Mouse (Mus musculus): ENCODE measurements around the gene Ess2. TPM values are rescaled to one million over a fixed set of nuclear protein-coding genes. Genes with fewer than 3 reads are reported as not detected.
"Not testable (repeated sequence)": the region's sequence is repeated elsewhere in the genome, so short reads cannot be mapped to it uniquely, and the experiment has no call there.

The Ess2 gene
- 28.8 and 29.5 TPM in 2 replicates for polyA plus RNA-seq (2015; fragmentation: Nextera tagmentation; extraction: Ambion mirVana)

GRCm38 (mm10) chr16:17911052-17911595, at the start of gene Ess2:
Ess2 (minus strand) TSS chr16:17911348.
- peaks cover 14% of the 10 kb centered on the region for H3K4me1 ChIP-seq (ENCODE audit: control insufficient read depth, insufficient read depth, low read length)
- peak within 1 kb of the TSS; percentile 74 for H3K9ac ChIP-seq (ENCODE audit: low read depth, low read length)
- peak within 1 kb of the TSS; percentile 70 for H3K4me3 ChIP-seq (ENCODE audit: low read length)
- under 1% methylated on average over 35 of the region's 35 CpGs for WGBS
- H3K27me3 ChIP-seq (replicated peaks; ENCODE audit: control insufficient read depth, insufficient read depth, low read length), result peaks cover 45% of the 10 kb centered on the region
- H3K36me3 ChIP-seq (ENCODE audit: control insufficient read depth, insufficient read depth, low read length), result peaks cover 6% of the 10 kb centered on the region
- H3K4me2 ChIP-seq (ENCODE audit: low read depth, low read length), result peak within 1 kb of the TSS; percentile 68
- peak; percentile 95 for ATAC-seq
- peak within 1 kb of the TSS; percentile 24; the same call in 1 of the 2 replicates for H3K27ac ChIP-seq (ENCODE audit: low read length)
- H3K9me3 ChIP-seq (ENCODE audit: control insufficient read depth, low read length), result no peaks in the 10 kb centered on the region

- not testable (repeated sequence) for H3K4me2 ChIP-seq (ENCODE audit: low read depth, low read length); H3K4me3 ChIP-seq (ENCODE audit: low read length); H3K9me3 ChIP-seq (ENCODE audit: control insufficient read depth, low read length); H3K27me3 ChIP-seq (replicated peaks; ENCODE audit: control insufficient read depth, insufficient read depth, low read length); H3K36me3 ChIP-seq (ENCODE audit: control insufficient read depth, insufficient read depth, low read length); H3K27ac ChIP-seq (ENCODE audit: low read length); ATAC-seq; H3K9ac ChIP-seq (ENCODE audit: low read depth, low read length); H3K4me1 ChIP-seq (ENCODE audit: control insufficient read depth, insufficient read depth, low read length)
- WGBS, result 97% methylated on average over 16 of the region's 17 CpGs
Observed at GRCm38 (mm10) chr16:17956052-17956638, 45.0 kb upstream of the Ess2 start.

GRCm38 (mm10) chr16:17951618-17952017, 40.5 kb upstream of the Ess2 start:
- WGBS, result 89% methylated on average over 3 of the region's 4 CpGs
- no peak overlapping the region for H3K4me2 ChIP-seq (ENCODE audit: low read depth, low read length)
- H3K36me3 ChIP-seq (ENCODE audit: control insufficient read depth, insufficient read depth, low read length), result no peaks in the 10 kb centered on the region

GRCm38 (mm10) chr16:17950068-17950467, 38.9 kb upstream of the Ess2 start:
- Histone ChIP-seq H3K9ac (ENCODE audit: low read depth, low read length) (no peak overlapping the region), H3K36me3 (ENCODE audit: control insufficient read depth, insufficient read depth, low read length) (no peaks in the 10 kb centered on the region), H3K27ac (ENCODE audit: low read length) (no peak overlapping the region), H3K9me3 (ENCODE audit: control insufficient read depth, low read length) (no peaks in the 10 kb centered on the region), H3K4me1 (ENCODE audit: control insufficient read depth, insufficient read depth, low read length) (no peaks in the 10 kb centered on the region), H3K4me3 (ENCODE audit: low read length) (no peak overlapping the region), H3K4me2 (ENCODE audit: low read depth, low read length) (no peak overlapping the region), H3K27me3 (replicated peaks; ENCODE audit: control insufficient read depth, insufficient read depth, low read length) (no peaks in the 10 kb centered on the region)
- ATAC-seq, result no peak
- WGBS, result 53% methylated on average over 4 of the region's 4 CpGs

More at GRCm38 (mm10) chr16:17951618-17952017, 40.5 kb upstream of the Ess2 start:
- H3K27ac ChIP-seq (ENCODE audit: low read length), result no peak overlapping the region
- H3K9me3 ChIP-seq (ENCODE audit: control insufficient read depth, low read length), result 0 out of 2 replicates have a peak, but pooled peaks cover 3% of the 10 kb centered on the region
- H3K4me3 ChIP-seq (ENCODE audit: low read length), result no peak overlapping the region
- H3K27me3 ChIP-seq (replicated peaks; ENCODE audit: control insufficient read depth, insufficient read depth, low read length), result no peaks in the 10 kb centered on the region
- H3K4me1 ChIP-seq (ENCODE audit: control insufficient read depth, insufficient read depth, low read length), result no peaks in the 10 kb centered on the region
- no peak for ATAC-seq
- H3K9ac ChIP-seq (ENCODE audit: low read depth, low read length), result no peak overlapping the region

- no peak overlapping the region for H3K4me3 ChIP-seq (ENCODE audit: low read length)
- H3K9ac ChIP-seq (ENCODE audit: low read depth, low read length), result no peak overlapping the region
- H3K9me3 ChIP-seq (ENCODE audit: control insufficient read depth, low read length), result no peaks in the 10 kb centered on the region
- no peak for ATAC-seq
- no peaks in the 10 kb centered on the region for H3K4me1 ChIP-seq (ENCODE audit: control insufficient read depth, insufficient read depth, low read length)
- no peak overlapping the region for H3K27ac ChIP-seq (ENCODE audit: low read length)
- no peaks in the 10 kb centered on the region for H3K27me3 ChIP-seq (replicated peaks; ENCODE audit: control insufficient read depth, insufficient read depth, low read length)
- no peak overlapping the region for H3K4me2 ChIP-seq (ENCODE audit: low read depth, low read length)
- no peaks in the 10 kb centered on the region for H3K36me3 ChIP-seq (ENCODE audit: control insufficient read depth, insufficient read depth, low read length)
- WGBS, result 47% methylated on average over 2 of the region's 2 CpGs
Observed at GRCm38 (mm10) chr16:17949421-17949877, 38.3 kb upstream of the Ess2 start.

GRCm38 (mm10) chr16:17945081-17945831, 34.1 kb upstream of the Ess2 start:
- Histone ChIP-seq H3K36me3 (ENCODE audit: control insufficient read depth, insufficient read depth, low read length) (no peaks in the 10 kb centered on the region), H3K27ac (ENCODE audit: low read length) (no peak overlapping the region), H3K9ac (ENCODE audit: low read depth, low read length) (no peak overlapping the region), H3K9me3 (ENCODE audit: control insufficient read depth, low read length) (no peaks in the 10 kb centered on the region), H3K4me3 (ENCODE audit: low read length) (no peak overlapping the region), H3K4me2 (ENCODE audit: low read depth, low read length) (no peak overlapping the region), H3K27me3 (replicated peaks; ENCODE audit: control insufficient read depth, insufficient read depth, low read length) (no peaks in the 10 kb centered on the region), H3K4me1 (ENCODE audit: control insufficient read depth, insufficient read depth, low read length) (no peaks in the 10 kb centered on the region)
- 48% methylated on average over 7 of the region's 7 CpGs for WGBS
- ATAC-seq, result peak; percentile 89

- Histone ChIP-seq H3K4me2 (ENCODE audit: low read depth, low read length) (no peak overlapping the region), H3K4me1 (ENCODE audit: control insufficient read depth, insufficient read depth, low read length) (peaks cover 4% of the 10 kb centered on the region; the same call in 1 of the 2 replicates), H3K9ac (ENCODE audit: low read depth, low read length) (no peak overlapping the region), H3K27ac (ENCODE audit: low read length) (no peak overlapping the region), H3K4me3 (ENCODE audit: low read length) (no peak overlapping the region), H3K36me3 (ENCODE audit: control insufficient read depth, insufficient read depth, low read length) (no peaks in the 10 kb centered on the region), H3K27me3 (replicated peaks; ENCODE audit: control insufficient read depth, insufficient read depth, low read length) (no peaks in the 10 kb centered on the region), H3K9me3 (ENCODE audit: control insufficient read depth, low read length) (no peaks in the 10 kb centered on the region)
- WGBS, result 64% methylated on average over 8 of the region's 8 CpGs
- no peak for ATAC-seq
Observed at GRCm38 (mm10) chr16:17943466-17943865, 32.3 kb upstream of the Ess2 start.

- Histone ChIP-seq H3K27ac (ENCODE audit: low read length) (peak overlapping the region; percentile 64), H3K36me3 (ENCODE audit: control insufficient read depth, insufficient read depth, low read length) (no peaks in the 10 kb centered on the region), H3K27me3 (replicated peaks; ENCODE audit: control insufficient read depth, insufficient read depth, low read length) (no peaks in the 10 kb centered on the region), H3K4me1 (ENCODE audit: control insufficient read depth, insufficient read depth, low read length) (peaks cover 4% of the 10 kb centered on the region; the same call in 1 of the 2 replicates), H3K9me3 (ENCODE audit: control insufficient read depth, low read length) (no peaks in the 10 kb centered on the region), H3K9ac (ENCODE audit: low read depth, low read length) (0 out of 2 replicates have a peak overlapping the region, but pooled peaks have one; percentile 10), H3K4me3 (ENCODE audit: low read length) (no peak overlapping the region), H3K4me2 (ENCODE audit: low read depth, low read length) (peak overlapping the region; percentile 32; the same call in 1 of the 2 replicates)
- ATAC-seq, result peak; percentile 89
- WGBS, result 31% methylated on average over 9 of the region's 9 CpGs
Observed at GRCm38 (mm10) chr16:17939255-17939751, 28.2 kb upstream of the Ess2 start.

GRCm38 (mm10) chr16:17938821-17939220, 27.7 kb upstream of the Ess2 start:
- Histone ChIP-seq H3K9ac (ENCODE audit: low read depth, low read length) (0 out of 2 replicates have a peak overlapping the region, but pooled peaks have one; percentile 10), H3K36me3 (ENCODE audit: control insufficient read depth, insufficient read depth, low read length) (no peaks in the 10 kb centered on the region), H3K4me3 (ENCODE audit: low read length) (no peak overlapping the region), H3K4me1 (ENCODE audit: control insufficient read depth, insufficient read depth, low read length) (peaks cover 4% of the 10 kb centered on the region; the same call in 1 of the 2 replicates), H3K27me3 (replicated peaks; ENCODE audit: control insufficient read depth, insufficient read depth, low read length) (no peaks in the 10 kb centered on the region), H3K27ac (ENCODE audit: low read length) (peak overlapping the region; percentile 64), H3K9me3 (ENCODE audit: control insufficient read depth, low read length) (no peaks in the 10 kb centered on the region), H3K4me2 (ENCODE audit: low read depth, low read length) (peak overlapping the region; percentile 32; the same call in 1 of the 2 replicates)
- ATAC-seq, result peak; percentile 95
- 7% methylated on average over 7 of the region's 7 CpGs for WGBS

Measured in intestine, embryonic 16.5 days (tissue).